Mouse (Mus musculus): ENCODE measurements around the gene Car9.

DNA sequence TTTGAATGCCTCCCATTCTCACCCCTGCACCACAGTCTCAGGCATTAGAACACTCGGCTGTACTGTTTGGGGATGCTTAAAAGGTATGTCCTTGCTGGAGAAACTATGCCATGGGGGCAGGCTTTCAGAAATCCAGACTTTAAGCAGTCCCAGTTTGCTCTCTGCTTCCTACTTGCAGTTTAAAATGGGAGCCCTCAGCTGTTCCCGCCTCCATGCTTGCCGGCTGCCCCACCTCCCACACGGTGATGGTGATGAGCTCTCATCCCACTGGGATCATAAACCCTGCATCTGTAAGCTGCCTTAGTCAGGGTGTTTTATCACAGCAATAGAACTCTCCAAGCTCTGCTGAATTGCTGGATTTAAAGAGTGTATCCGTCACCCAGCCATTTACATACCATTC is 45.7 kb downstream of the Car9 start:
- TF ChIP-seq CTCF (IDR thresholded peaks at IDR 0.05; ENCODE audit: low read depth), result no peak
- TF ChIP-seq EP300 (IDR thresholded peaks at IDR 0.05; ENCODE audit: low read depth), result no peak

Data from liver, postnatal 0 days (tissue).